Mouse (Mus musculus): ENCODE data around the gene Gmeb1.

- TF ChIP-seq EP300 (IDR thresholded peaks at IDR 0.05) (no peak), CTCF (IDR thresholded peaks at IDR 0.05) (no peak)
These were observed 52.1 kb downstream of the Gmeb1 start for GRCm38 (mm10) chr4:132209299-132209698.
